Mouse (Mus musculus) kidney, postnatal 0 days (tissue): ENCODE data around the gene Tapbp. TPM values are rescaled to one million over a fixed set of nuclear protein-coding genes. Genes with fewer than 3 reads are reported as not detected.

Experiments used
- ATAC-seq: fragments of 200-750 bp; cut with Nextera tagmentation; replicated peaks from 2 replicates; pipeline ENCODE4 v1.8.0; 2017; ENCODE audit warnings: low read depth, moderate number of reproducible peaks, moderate TSS enrichment, moderate library complexity; ENCODE audit not compliant: low FRiP score
- DNase-seq: peaks from one replicate; pipeline ENCODE4 v3.0.0-alpha.2; 2016; ENCODE audit warnings: low spot score
- H3K27ac ChIP-seq: fragments of 300-500 bp; sonication (generic); 2 replicates; pipeline ENCODE4 v1.5.1; 2014; ENCODE audit warnings: mild to moderate bottlenecking
- H3K27me3 ChIP-seq: fragments of 300-500 bp; sonication (generic); 2 replicates; pipeline ENCODE4 v1.6.1; 2014; ENCODE audit warnings: low read length, mixed read lengths; ENCODE audit not compliant: insufficient read depth
- H3K36me3 ChIP-seq: fragments of 300-500 bp; sonication (generic); 2 replicates; pipeline ENCODE4 v1.6.1; 2014; ENCODE audit warnings: low read length, mixed read lengths; ENCODE audit not compliant: insufficient read depth
- H3K4me1 ChIP-seq: fragments of 300-500 bp; sonication (generic); replicated peaks from 2 replicates; pipeline ENCODE4 v1.6.1; 2014; ENCODE audit warnings: antibody characterized with exemption, low read length, mixed read lengths; ENCODE audit not compliant: insufficient read depth
- H3K4me2 ChIP-seq: fragments of 300-500 bp; sonication (generic); 2 replicates; pipeline ENCODE4 v1.6.1; 2014; ENCODE audit warnings: mild to moderate bottlenecking, low read length, moderate library complexity, mixed read lengths
- H3K4me3 ChIP-seq: fragments of 300-500 bp; sonication (generic); replicated peaks from 2 replicates; pipeline ENCODE4 v1.5.1; 2014; ENCODE audit warnings: low read depth, low read length
- H3K9ac ChIP-seq: fragments of 300-500 bp; sonication (generic); 2 replicates; pipeline ENCODE4 v1.6.1; 2014; ENCODE audit warnings: low read depth, low read length
- H3K9me3 ChIP-seq: fragments of 300-500 bp; sonication (generic); replicated peaks from 2 replicates; pipeline ENCODE4 v1.6.1; 2016; ENCODE audit warnings: low read length, inconsistent platforms, mixed read lengths
- CTCF ChIP-seq: IDR thresholded peaks from 2 replicates; pipeline ENCODE4 v1.5.1; 2016; ENCODE audit warnings: antibody characterized with exemption, low read depth, mild to moderate bottlenecking, moderate library complexity
- WGBS: fragments of 180-500 bp; shearing (Covaris S2); extraction: QIAGEN DNeasy Blood & Tissue Kit; methylation state at CpG from one replicate; pipeline ENCODE4 v1.1.7; 2014; 5-methylcytosine and 5-hydroxymethylcytosine counted together
- polyA plus RNA-seq: library from polyadenylated mRNA; unstranded; fragments of >200 nt; fragmentation: Nextera tagmentation; extraction: Ambion mirVana; gene quantifications from 2 replicates; pipeline ENCODE4 v1.2.1, GENCODE M21; 2015

Gene Tapbp
- polyA plus RNA-seq, 1 experiment from 2014 or later, result 53.2 TPM

DNA sequence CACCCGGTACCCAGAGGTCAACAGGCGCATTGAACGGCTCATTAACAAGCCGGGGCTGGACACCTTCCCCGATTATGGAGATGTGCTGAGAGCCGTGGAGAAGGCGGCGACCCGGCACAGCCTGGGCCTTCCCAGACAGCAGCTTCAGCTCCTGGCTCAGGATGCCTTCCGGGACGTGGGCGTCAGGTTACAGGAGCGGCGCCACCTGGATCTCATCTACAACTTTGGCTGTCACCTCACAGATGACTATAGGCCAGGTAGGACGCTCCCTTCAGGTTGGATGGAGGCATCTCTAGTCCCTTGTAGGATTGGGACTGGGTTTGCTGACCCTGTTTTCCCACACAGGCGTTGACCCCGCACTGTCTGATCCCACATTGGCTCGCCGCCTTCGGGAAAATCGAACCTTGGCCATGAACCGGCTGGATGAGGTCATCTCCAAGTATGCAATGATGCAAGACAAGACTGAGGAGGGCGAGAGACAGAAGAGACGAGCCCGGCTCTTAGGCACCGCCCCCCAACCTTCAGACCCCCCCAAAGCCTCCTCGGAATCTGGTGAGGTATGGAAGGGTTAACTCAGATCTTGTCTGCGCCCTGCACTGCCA, 3.8 kb upstream of the Tapbp start:
- 0 out of 2 replicates have a peak, but pooled peaks have one; percentile 2 for TF ChIP-seq CTCF
- DNase-seq (no peak), ATAC-seq (no peak)
- Histone ChIP-seq H3K4me3 (no peak overlapping the region), H3K9ac (peak overlapping the region; percentile 23; the same call in 1 of the 2 replicates), H3K4me2 (peak overlapping the region; percentile 27), H3K4me1 (peaks cover 25% of the 10 kb centered on the region), H3K27ac (no peak overlapping the region), H3K9me3 (no peaks in the 10 kb centered on the region), H3K27me3 (no peaks in the 10 kb centered on the region), H3K36me3 (peaks cover 30% of the 10 kb centered on the region)
- 51% methylated on average over 28 of the region's 28 CpGs for WGBS

DNA sequence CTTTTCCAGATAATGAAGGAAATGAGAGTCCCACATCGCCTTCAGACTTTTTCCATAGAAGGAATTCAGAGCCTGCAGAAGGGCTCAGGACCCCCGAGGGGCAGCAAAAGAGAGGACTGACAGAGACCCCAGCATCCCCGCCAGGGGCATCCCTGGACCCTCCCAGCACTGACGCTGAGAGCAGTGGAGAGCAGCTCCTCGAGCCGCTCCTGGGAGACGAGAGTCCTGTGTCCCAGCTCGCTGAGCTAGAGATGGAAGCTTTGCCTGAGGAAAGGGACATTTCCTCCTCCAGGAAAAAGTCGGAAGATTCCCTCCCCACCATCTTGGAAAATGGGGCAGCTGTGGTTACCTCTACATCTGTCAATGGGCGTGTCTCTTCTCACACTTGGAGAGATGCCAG, 2.4 kb upstream of the Tapbp start:
- no peak for ATAC-seq
- Histone ChIP-seq H3K4me2 (no peak overlapping the region), H3K9me3 (no peaks in the 10 kb centered on the region), H3K4me1 (peaks cover 20% of the 10 kb centered on the region), H3K27me3 (no peaks in the 10 kb centered on the region), H3K27ac (no peak overlapping the region), H3K36me3 (peaks cover 30% of the 10 kb centered on the region), H3K4me3 (no peak overlapping the region), H3K9ac (no peak overlapping the region)
- TF ChIP-seq CTCF, result no peak
- DNase-seq, result no peak
- 90% methylated on average over 10 of the region's 10 CpGs for WGBS

DNA sequence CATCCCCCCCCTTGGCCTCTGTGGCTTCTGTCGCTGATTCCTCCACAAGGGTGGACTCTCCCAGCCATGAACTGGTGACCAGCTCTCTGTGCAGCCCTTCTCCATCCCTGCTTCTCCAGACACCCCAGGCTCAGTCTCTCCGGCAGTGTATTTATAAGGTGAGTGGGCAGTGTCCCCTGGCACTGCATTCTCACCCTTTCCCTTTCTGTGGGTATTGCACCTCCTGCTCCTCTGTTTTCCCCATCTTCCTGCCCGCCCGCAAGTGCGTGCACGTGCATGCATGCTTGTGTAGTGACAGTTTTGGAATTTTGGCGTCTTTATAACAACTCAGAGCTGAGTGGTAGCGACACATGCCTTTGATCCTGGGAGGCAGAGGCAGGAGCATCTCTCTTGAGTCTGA, 1.8 kb upstream of the Tapbp start:
- H3K27ac ChIP-seq, result no peak overlapping the region
- no peak for DNase-seq
- ATAC-seq, result no peak
- H3K9ac ChIP-seq, result no peak overlapping the region
- H3K4me2 ChIP-seq, result no peak overlapping the region
- H3K27me3 ChIP-seq, result no peaks in the 10 kb centered on the region
- H3K9me3 ChIP-seq, result no peaks in the 10 kb centered on the region
- H3K4me1 ChIP-seq, result peaks cover 18% of the 10 kb centered on the region
- no peak for TF ChIP-seq CTCF
- H3K36me3 ChIP-seq, result peaks cover 30% of the 10 kb centered on the region
- no peak overlapping the region for H3K4me3 ChIP-seq
- 94% methylated on average over 8 of the region's 8 CpGs for WGBS

DNA sequence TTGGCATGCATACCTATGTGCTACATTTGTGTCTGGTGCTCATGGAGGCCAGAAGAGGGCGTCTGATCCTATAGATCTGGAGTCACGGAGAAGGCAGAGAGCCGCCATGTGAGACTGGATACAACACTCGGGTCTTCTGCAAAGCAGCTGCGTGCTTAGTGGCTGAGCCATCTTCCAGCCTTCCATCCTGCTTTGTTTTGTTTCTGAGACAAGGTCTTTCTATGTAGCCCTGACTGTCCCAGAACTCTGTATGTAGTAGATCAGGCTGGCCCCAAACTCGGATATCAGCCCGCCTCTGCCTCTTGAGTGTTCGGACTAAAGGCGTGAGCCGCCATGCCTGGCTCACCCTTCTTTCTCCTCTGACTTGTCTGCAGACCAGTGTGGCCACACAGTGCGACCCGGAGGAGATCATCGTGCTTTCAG, 719 bp upstream of the Tapbp start:
- DNase-seq (no peak), ATAC-seq (no peak)
- Histone ChIP-seq H3K27ac (peak overlapping the region; percentile 37; the same call in 1 of the 2 replicates), H3K4me3 (no peak overlapping the region), H3K4me2 (peak overlapping the region; percentile 36; the same call in 1 of the 2 replicates), H3K27me3 (no peaks in the 10 kb centered on the region), H3K9me3 (no peaks in the 10 kb centered on the region), H3K4me1 (peaks cover 18% of the 10 kb centered on the region), H3K9ac (no peak overlapping the region), H3K36me3 (peaks cover 30% of the 10 kb centered on the region)
- WGBS, result 72% methylated on average over 13 of the region's 13 CpGs
- TF ChIP-seq CTCF, result peak; percentile 33

DNA sequence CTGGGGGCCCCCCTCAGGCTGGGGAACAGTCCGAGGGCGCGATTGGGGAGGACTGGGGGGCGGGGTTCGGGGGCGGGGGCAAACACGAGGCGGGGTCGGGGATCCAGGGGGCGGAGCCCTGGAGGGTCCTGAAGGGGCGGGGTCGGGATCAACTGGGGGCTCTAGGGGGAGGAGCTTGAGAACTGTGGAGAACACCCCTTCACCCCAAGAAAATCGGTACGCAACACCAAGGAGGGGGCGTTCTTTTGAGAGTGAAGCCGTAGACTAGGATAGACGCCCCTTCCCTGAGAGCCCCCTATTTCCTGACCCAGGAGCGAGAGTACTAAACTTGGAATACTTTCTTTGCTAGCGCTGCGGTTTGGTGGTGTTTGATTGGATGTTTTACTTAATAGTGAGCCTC, 595 bp downstream of the Tapbp start:
- H3K4me1 ChIP-seq, result peaks cover 12% of the 10 kb centered on the region
- no peak for ATAC-seq

GRCm38 (mm10) chr17:33916847-33917655, 1.4 kb downstream of the Tapbp start:
- H3K4me3 ChIP-seq, result peak overlapping the region; percentile 63
- H3K27ac ChIP-seq, result no peak overlapping the region
- peaks cover 6% of the 10 kb centered on the region for H3K4me1 ChIP-seq
- no peak for TF ChIP-seq CTCF
- no peak for DNase-seq
- H3K36me3 ChIP-seq, result peaks cover 20% of the 10 kb centered on the region
- H3K4me2 ChIP-seq, result peak overlapping the region; percentile 70
- H3K27me3 ChIP-seq, result no peaks in the 10 kb centered on the region
- no peak for ATAC-seq
- WGBS, result 68% methylated on average over 31 of the region's 31 CpGs
- H3K9me3 ChIP-seq, result no peaks in the 10 kb centered on the region
- H3K9ac ChIP-seq, result peak overlapping the region; percentile 69

More for the DNA sequence above, 595 bp downstream of the Tapbp start:
- peak overlapping the region; percentile 70 for H3K4me2 ChIP-seq
- WGBS, result under 1% methylated on average over 13 of the region's 20 CpGs
- no peaks in the 10 kb centered on the region for H3K9me3 ChIP-seq
- no peaks in the 10 kb centered on the region for H3K27me3 ChIP-seq
- H3K9ac ChIP-seq, result peak overlapping the region; percentile 69
- H3K36me3 ChIP-seq, result peaks cover 27% of the 10 kb centered on the region
- H3K27ac ChIP-seq, result peak overlapping the region; percentile 82
- H3K4me3 ChIP-seq, result peak overlapping the region; percentile 63
- no peak for TF ChIP-seq CTCF
- peak; percentile 70 for DNase-seq
